Mouse (Mus musculus): ENCODE measurements around the gene Nedd8. TPM values are rescaled to one million over a fixed set of nuclear protein-coding genes. Genes with fewer than 3 reads are reported as not detected.

The Nedd8 gene
- polyA plus RNA-seq, 1 experiment from 2014 or later: 548 TPM

DNA sequence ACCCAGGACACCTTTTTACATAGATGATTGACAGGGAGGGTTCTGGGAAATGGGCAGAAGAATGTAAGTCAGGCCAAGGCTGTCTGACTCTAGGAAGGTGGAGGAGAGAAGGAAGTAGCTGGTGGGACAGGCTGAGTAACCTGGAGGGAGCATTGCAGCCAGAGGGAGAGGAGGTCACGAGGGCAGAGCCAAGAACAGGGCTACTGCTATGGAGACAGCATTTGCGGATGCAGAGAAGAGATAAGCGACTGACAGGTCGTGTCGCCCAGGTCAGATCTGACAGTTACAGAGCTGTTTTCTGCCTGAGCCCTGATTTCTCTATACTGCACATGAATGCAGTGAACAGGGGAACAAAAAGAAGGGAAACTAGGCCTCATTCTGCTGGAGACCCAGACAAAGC, 35.5 kb upstream of the Nedd8 start:
- Histone ChIP-seq H3K27ac (replicated peaks) (no peak overlapping the region), H3K4me2 (replicated peaks) (no peak overlapping the region), H3K9ac (no peak overlapping the region), H3K36me3 (no peaks in the 10 kb centered on the region), H3K4me3 (replicated peaks) (no peak overlapping the region), H3K4me1 (no peaks in the 10 kb centered on the region), H3K27me3 (peaks cover 2% of the 10 kb centered on the region; the same call in 1 of the 2 replicates), H3K9me3 (replicated peaks) (no peaks in the 10 kb centered on the region)
- 78% methylated on average over 5 of the region's 5 CpGs for WGBS
- ATAC-seq (ENCODE audit: insufficient number of reproducible peaks, low FRiP score, low TSS enrichment, low read depth): no peak

DNA sequence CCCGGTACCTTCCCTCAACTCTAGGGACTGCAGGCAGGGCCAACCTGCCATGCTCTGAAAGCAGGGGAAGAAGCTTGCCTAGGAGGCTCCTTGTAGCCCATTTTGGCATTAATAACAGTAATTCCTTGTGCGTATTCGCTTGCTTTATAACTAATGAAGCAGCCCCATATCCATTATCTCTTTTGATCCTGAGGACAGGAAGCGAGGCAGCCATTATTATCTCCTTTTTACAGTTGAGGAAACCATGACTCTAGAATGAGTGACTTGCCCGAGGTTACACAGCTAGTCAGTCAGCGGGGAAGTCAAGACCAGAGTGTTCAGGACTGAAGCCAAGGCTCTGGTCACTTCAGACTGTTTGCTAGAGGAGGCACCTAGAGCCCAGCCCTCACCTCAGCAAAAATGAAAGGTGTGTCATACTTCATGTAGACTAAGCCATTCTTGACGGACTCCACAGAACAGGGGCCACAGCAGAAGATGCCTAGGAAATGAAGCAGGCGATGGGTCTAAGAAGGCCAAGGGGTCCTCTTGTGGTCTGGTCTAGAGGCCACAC, 34.2 kb upstream of the Nedd8 start:
- H3K9ac ChIP-seq: no peak overlapping the region
- no peak overlapping the region for H3K27ac ChIP-seq (replicated peaks)
- H3K4me3 ChIP-seq (replicated peaks): no peak overlapping the region
- H3K9me3 ChIP-seq (replicated peaks): no peaks in the 10 kb centered on the region
- H3K4me2 ChIP-seq (replicated peaks): no peak overlapping the region
- ATAC-seq (ENCODE audit: insufficient number of reproducible peaks, low FRiP score, low TSS enrichment, low read depth): no peak
- H3K36me3 ChIP-seq: no peaks in the 10 kb centered on the region
- H3K27me3 ChIP-seq: no peaks in the 10 kb centered on the region
- no peaks in the 10 kb centered on the region for H3K4me1 ChIP-seq
- 87% methylated on average over 8 of the region's 8 CpGs for WGBS

DNA sequence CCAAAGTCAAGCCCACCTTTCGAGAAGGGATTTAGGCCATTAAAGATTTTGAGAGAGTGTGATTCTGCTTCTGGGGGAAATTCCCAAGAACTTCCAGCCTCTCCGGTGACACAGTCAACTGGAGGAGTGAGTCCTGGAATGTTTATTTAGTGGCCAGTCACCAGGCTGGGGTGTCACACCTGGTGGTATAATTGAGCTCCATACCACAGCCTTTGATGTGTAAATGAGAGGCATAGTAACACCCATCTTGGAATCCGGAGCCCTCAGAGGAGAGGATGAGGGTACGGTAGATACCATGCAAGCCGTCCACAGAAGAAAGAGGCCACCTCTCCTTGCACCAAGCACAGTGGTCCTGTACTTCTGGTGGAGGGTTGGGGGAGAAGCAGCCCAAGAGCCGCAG, 30.8 kb upstream of the Nedd8 start:
- no peak overlapping the region for H3K9ac ChIP-seq
- no peak for ATAC-seq (ENCODE audit: insufficient number of reproducible peaks, low FRiP score, low TSS enrichment, low read depth)
- 55% methylated on average over 6 of the region's 6 CpGs for WGBS
- no peaks in the 10 kb centered on the region for H3K9me3 ChIP-seq (replicated peaks)
- H3K4me1 ChIP-seq: no peaks in the 10 kb centered on the region
- H3K4me2 ChIP-seq (replicated peaks): no peak overlapping the region
- H3K4me3 ChIP-seq (replicated peaks): no peak overlapping the region
- no peaks in the 10 kb centered on the region for H3K27me3 ChIP-seq
- no peak overlapping the region for H3K27ac ChIP-seq (replicated peaks)
- H3K36me3 ChIP-seq: no peaks in the 10 kb centered on the region

DNA sequence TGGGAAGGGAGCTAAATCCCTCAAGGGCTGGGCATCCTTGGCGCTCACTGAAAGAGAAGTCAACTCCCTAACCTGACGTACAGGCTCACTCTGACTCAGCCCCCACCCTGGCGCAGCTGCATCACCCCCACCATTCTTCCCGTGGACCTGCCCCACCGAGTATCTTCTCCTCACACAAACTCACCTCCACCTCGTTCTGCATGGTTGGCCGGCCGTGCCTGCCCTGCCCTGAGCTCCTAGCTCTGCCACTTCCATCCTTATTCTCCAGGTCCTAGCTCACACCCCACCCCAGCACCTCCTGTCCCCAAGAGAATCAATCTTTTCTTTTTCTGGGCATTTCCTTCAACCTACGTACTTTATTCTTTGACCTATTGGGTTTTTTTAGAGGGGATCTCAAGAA, 29.2 kb upstream of the Nedd8 start:
- Histone ChIP-seq H3K9ac (no peak overlapping the region), H3K4me1 (no peaks in the 10 kb centered on the region), H3K4me2 (replicated peaks) (no peak overlapping the region), H3K9me3 (replicated peaks) (no peaks in the 10 kb centered on the region), H3K27me3 (no peaks in the 10 kb centered on the region), H3K36me3 (no peaks in the 10 kb centered on the region), H3K4me3 (replicated peaks) (no peak overlapping the region), H3K27ac (replicated peaks) (0 out of 2 replicates have a peak overlapping the region, but pooled peaks have one; percentile 14)
- no peak for ATAC-seq (ENCODE audit: insufficient number of reproducible peaks, low FRiP score, low TSS enrichment, low read depth)
- 51% methylated on average over 9 of the region's 9 CpGs for WGBS

DNA sequence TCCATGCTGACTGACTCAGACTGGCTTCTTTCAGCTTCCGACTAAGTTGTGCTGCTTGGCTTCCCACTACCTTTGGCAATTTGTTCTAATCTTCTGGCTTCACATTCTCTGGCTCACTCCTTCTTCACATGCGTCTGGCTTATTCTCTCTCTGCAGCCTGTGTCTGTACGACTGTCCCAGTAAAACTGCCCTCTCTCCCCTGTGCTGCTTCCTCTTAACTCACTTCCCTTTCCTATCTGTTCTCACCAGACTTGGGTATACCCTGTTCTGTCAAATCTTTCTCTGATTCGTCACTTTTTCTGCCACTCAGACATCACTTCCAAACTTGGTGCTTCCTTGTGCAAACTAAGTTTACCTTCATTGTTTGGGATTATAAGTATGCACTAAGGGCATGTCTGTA, 25.3 kb upstream of the Nedd8 start:
- no peak overlapping the region for H3K4me3 ChIP-seq (replicated peaks)
- H3K4me2 ChIP-seq (replicated peaks): no peak overlapping the region
- H3K4me1 ChIP-seq: no peaks in the 10 kb centered on the region
- 82% methylated on average over 4 of the region's 4 CpGs for WGBS
- H3K9me3 ChIP-seq (replicated peaks): no peaks in the 10 kb centered on the region
- no peaks in the 10 kb centered on the region for H3K36me3 ChIP-seq
- no peak overlapping the region for H3K27ac ChIP-seq (replicated peaks)
- no peaks in the 10 kb centered on the region for H3K27me3 ChIP-seq
- no peak overlapping the region for H3K9ac ChIP-seq
- no peak for ATAC-seq (ENCODE audit: insufficient number of reproducible peaks, low FRiP score, low TSS enrichment, low read depth)

DNA sequence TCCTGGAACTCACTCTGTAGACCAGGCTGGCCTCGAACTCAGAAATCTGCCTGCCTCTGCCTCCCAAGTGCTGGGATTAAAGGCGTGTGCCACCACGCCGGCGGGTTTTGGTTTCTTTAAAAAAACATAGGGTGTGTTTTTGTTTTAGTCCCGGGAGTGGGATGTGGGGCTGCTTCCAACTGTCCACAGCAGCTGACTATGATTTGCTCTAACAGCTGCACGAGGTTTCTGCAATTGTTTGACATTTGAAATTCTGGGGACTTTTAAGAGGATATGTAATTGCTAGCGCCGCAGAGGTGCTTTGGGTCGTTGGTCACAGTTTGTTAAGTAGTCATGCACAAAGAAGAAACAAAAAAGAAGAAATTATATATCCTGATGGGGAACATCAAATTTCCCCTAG, 17.5 kb upstream of the Nedd8 start:
- Histone ChIP-seq H3K27ac (replicated peaks) (no peak overlapping the region), H3K9ac (no peak overlapping the region), H3K4me1 (no peaks in the 10 kb centered on the region), H3K4me3 (replicated peaks) (no peak overlapping the region), H3K36me3 (no peaks in the 10 kb centered on the region), H3K4me2 (replicated peaks) (no peak overlapping the region), H3K27me3 (no peaks in the 10 kb centered on the region), H3K9me3 (replicated peaks) (no peaks in the 10 kb centered on the region)
- 49% methylated on average over 10 of the region's 10 CpGs for WGBS
- no peak for ATAC-seq (ENCODE audit: insufficient number of reproducible peaks, low FRiP score, low TSS enrichment, low read depth)

DNA sequence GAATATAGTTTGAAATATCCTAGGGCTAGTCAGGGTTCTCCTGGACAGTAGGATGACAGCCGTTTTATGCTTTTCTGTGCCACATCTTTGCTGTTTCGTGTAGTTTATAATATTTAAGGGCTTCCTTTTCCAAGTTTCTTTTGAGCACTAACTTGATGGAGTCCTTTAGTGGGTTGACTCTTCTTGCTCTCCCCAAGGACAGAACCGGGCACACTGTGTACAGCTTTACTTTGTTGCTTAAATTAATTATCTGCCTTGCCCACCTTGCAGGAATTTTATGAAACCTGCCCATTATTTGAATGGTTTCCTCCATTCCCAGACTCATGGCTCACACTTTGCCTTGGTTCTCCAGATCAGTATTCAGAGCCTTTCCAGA, 10.2 kb upstream of the Nedd8 start:
- Histone ChIP-seq H3K9me3 (replicated peaks) (no peaks in the 10 kb centered on the region), H3K4me3 (replicated peaks) (peak overlapping the region; percentile 77), H3K36me3 (peaks cover 35% of the 10 kb centered on the region), H3K4me2 (replicated peaks) (peak overlapping the region; percentile 79), H3K27me3 (no peaks in the 10 kb centered on the region), H3K27ac (replicated peaks) (peak overlapping the region; percentile 89), H3K9ac (peak overlapping the region; percentile 50), H3K4me1 (peaks cover 21% of the 10 kb centered on the region)
- peak; percentile 5; the same call in 1 of the 2 replicates for ATAC-seq (ENCODE audit: insufficient number of reproducible peaks, low FRiP score, low TSS enrichment, low read depth)
- WGBS: 11% methylated on average over 3 of the region's 3 CpGs

DNA sequence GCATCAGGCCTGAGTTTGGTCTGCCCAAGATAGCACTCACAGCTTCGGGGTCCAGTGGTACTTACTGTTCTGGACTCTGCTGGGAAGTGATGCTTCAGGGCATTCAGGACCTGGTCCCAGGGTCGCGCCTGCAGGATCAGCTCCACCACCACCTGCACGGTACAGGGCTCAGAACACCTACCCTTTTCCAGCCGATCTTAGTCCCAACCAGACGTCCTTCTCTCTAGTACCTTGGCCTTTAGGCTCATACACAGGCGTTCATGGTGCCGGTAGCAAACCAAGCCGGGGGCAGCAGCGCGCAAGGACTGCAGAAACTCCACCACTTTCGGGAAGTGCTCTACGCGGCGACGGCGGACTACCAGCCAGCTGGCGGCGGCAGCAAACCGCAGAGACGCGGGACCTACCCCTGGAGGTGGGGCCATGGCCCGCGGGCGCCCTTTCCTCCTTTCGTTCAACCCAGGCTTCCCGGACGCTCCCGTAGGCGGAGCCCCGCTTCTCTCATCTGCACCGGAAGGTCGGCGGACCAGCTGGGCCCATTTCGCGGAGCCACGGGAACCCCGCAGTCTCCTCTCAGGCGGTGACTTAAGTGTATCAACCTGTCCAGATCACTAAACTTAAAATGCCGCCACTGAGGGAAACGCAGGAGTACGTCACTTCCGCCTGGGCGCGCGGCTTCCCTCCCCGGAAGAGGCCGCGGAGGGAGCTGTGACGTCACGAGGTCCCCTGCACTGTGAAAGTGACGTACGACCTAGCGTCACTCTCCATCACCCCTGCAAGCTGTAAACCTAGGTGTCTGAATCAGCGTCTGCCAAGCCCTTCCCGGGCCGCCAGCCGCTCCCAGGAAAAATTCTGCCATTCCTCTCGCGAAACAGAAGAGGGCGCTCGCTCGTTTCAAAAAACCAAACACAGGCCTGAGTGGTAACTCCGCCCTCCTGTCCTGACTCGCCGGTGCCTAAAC, 9.5 kb upstream of the Nedd8 start, which contains the start of gene Tinf2:
Gene Tinf2 (minus strand): TSS at position 661 of the 958 bp plus-strand sequence.
- H3K4me3 ChIP-seq (replicated peaks): peak within 1 kb of the TSS; percentile 77
- H3K9ac ChIP-seq: peak within 1 kb of the TSS; percentile 50
- peaks cover 21% of the 10 kb centered on the region for H3K4me1 ChIP-seq
- peak within 1 kb of the TSS; percentile 79 for H3K4me2 ChIP-seq (replicated peaks)
- H3K9me3 ChIP-seq (replicated peaks): no peaks in the 10 kb centered on the region
- ATAC-seq (ENCODE audit: insufficient number of reproducible peaks, low FRiP score, low TSS enrichment, low read depth): peak; percentile 97
- no peaks in the 10 kb centered on the region for H3K27me3 ChIP-seq
- H3K27ac ChIP-seq (replicated peaks): peak within 1 kb of the TSS; percentile 89
- under 1% methylated on average over 66 of the region's 66 CpGs for WGBS
- peaks cover 42% of the 10 kb centered on the region for H3K36me3 ChIP-seq

DNA sequence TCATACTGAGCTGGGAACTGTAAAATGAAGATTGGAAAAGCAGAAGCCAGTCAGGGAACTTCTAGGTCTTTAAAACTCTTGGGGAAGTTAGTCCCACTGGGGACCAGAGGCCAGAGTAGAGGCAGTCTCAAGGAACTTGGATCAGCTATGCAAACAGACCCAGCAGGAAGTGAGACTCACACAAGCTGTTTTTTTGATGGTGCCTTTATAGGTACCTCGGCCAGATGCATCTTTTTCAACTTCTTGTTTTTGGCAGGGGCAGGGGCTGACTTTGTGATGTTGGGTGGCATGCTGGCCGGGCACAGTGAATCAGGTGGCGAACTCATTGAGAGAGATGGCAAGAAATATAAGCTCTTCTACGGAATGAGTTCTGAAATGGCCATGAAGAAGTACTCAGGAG, 5.7 kb upstream of the Nedd8 start:
- H3K4me3 ChIP-seq (replicated peaks): no peak overlapping the region

DNA sequence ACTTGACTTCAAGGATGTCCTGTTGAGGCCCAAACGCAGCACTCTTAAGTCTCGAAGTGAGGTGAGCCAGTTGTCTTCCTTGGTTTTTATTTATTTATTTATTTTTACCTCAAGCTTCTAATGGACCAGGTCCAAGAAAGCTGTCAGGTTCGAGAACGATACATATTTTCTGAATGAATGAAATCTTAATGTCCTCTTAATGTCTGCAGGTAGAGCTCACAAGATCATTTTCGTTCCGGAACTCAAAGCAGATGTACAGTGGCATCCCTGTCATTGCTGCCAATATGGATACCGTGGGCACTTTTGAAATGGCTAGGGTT, 777 bp upstream of the Nedd8 start:
- no peaks in the 10 kb centered on the region for H3K9me3 ChIP-seq (replicated peaks)
- ATAC-seq (ENCODE audit: insufficient number of reproducible peaks, low FRiP score, low TSS enrichment, low read depth): no peak
- 72% methylated on average over 7 of the region's 7 CpGs for WGBS

More for the DNA sequence above, 5.7 kb upstream of the Nedd8 start:
- H3K4me1 ChIP-seq: peaks cover 25% of the 10 kb centered on the region
- H3K36me3 ChIP-seq: peaks cover 60% of the 10 kb centered on the region
- H3K27ac ChIP-seq (replicated peaks): no peak overlapping the region
- H3K27me3 ChIP-seq: no peaks in the 10 kb centered on the region
- ATAC-seq (ENCODE audit: insufficient number of reproducible peaks, low FRiP score, low TSS enrichment, low read depth): no peak
- no peaks in the 10 kb centered on the region for H3K9me3 ChIP-seq (replicated peaks)
- H3K9ac ChIP-seq: no peak overlapping the region
- H3K4me2 ChIP-seq (replicated peaks): no peak overlapping the region
- WGBS: 82% methylated on average over 4 of the region's 4 CpGs

DNA sequence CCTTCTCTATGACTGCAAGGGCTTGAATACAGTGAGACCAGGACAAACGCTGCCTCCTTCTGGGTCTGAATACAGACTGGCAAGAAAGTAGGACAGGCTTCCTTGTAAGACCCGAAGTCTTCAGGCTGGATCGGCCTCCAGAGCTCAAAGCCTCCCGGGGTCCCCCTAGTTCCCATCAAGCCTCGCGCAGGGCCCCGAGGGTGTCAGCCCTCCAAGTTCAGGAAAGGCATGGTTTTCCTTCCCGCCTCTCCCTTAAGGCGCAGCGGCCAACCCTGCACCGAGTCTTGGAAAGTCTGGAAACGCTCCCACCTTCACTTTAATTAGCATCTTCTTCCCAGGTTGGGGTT, 465 bp downstream of the Nedd8 start:
- Histone ChIP-seq H3K4me2 (replicated peaks) (peak overlapping the region; percentile 74), H3K4me1 (peaks cover 18% of the 10 kb centered on the region), H3K36me3 (peaks cover 34% of the 10 kb centered on the region), H3K27ac (replicated peaks) (peak overlapping the region; percentile 94), H3K27me3 (no peaks in the 10 kb centered on the region), H3K9me3 (replicated peaks) (no peaks in the 10 kb centered on the region), H3K4me3 (replicated peaks) (peak overlapping the region; percentile 66), H3K9ac (peak overlapping the region; percentile 76)
- under 1% methylated on average over 12 of the region's 12 CpGs for WGBS
- ATAC-seq (ENCODE audit: insufficient number of reproducible peaks, low FRiP score, low TSS enrichment, low read depth): peak; percentile 51; the same call in 1 of the 2 replicates

More for the DNA sequence above, 777 bp upstream of the Nedd8 start:
- H3K4me2 ChIP-seq (replicated peaks): peak overlapping the region; percentile 74
- peak overlapping the region; percentile 66 for H3K4me3 ChIP-seq (replicated peaks)
- no peak overlapping the region; the same call in 1 of the 2 replicates for H3K27ac ChIP-seq (replicated peaks)
- peaks cover 18% of the 10 kb centered on the region for H3K4me1 ChIP-seq
- no peak overlapping the region for H3K9ac ChIP-seq
- no peaks in the 10 kb centered on the region for H3K27me3 ChIP-seq
- H3K36me3 ChIP-seq: peaks cover 42% of the 10 kb centered on the region
